Mouse (Mus musculus) forebrain, embryonic 11.5 days (tissue): ENCODE results near the gene Prdx1. TPM values are rescaled to one million over a fixed set of nuclear protein-coding genes. Genes with fewer than 3 reads are reported as not detected.

Experiments used
- ATAC-seq: fragments of 200-750 bp; cut with Nextera tagmentation; replicated peaks from 2 replicates; pipeline ENCODE4 v1.8.0; 2017; ENCODE audit warnings: moderate TSS enrichment; ENCODE audit not compliant: low FRiP score
- DNase-seq: peaks from one replicate; pipeline ENCODE4 v3.0.0-alpha.2; 2017; ENCODE audit warnings: low spot score
- H3K27ac ChIP-seq: fragments of 300-500 bp; sonication (generic); 2 replicates; pipeline ENCODE4 v1.5.1; 2014; ENCODE audit warnings: low read depth, low read length
- H3K27me3 ChIP-seq: fragments of 300-500 bp; sonication (generic); 2 replicates; pipeline ENCODE4 v1.6.1; 2014; ENCODE audit warnings: mild to moderate bottlenecking, low read length, mixed read lengths; ENCODE audit not compliant: control insufficient read depth, insufficient read depth
- H3K36me3 ChIP-seq: fragments of 300-500 bp; sonication (generic); 2 replicates; pipeline ENCODE4 v1.6.1; 2014; ENCODE audit warnings: mild to moderate bottlenecking, low read length, moderate library complexity, mixed read lengths; ENCODE audit not compliant: control insufficient read depth, insufficient read depth
- H3K4me1 ChIP-seq: fragments of 300-500 bp; sonication (generic); replicated peaks from 2 replicates; pipeline ENCODE4 v1.6.1; 2014; ENCODE audit warnings: low read length, mixed read lengths; ENCODE audit not compliant: control insufficient read depth, insufficient read depth
- H3K4me2 ChIP-seq: fragments of 300-500 bp; sonication (generic); 2 replicates; pipeline ENCODE4 v1.6.1; 2014; ENCODE audit warnings: low read depth, mild to moderate bottlenecking, low read length, moderate library complexity, mixed read lengths; ENCODE audit not compliant: severe bottlenecking
- H3K4me3 ChIP-seq: fragments of 300-500 bp; sonication (generic); 2 replicates; pipeline ENCODE4 v1.5.1; 2014; ENCODE audit warnings: low read depth, low read length
- H3K9ac ChIP-seq: fragments of 300-500 bp; sonication (generic); 2 replicates; pipeline ENCODE4 v1.6.1; 2014; ENCODE audit warnings: low read length
- H3K9me3 ChIP-seq: fragments of 300-500 bp; sonication (generic); 2 replicates; pipeline ENCODE4 v1.6.1; 2016; ENCODE audit warnings: low read length, mixed read lengths; ENCODE audit not compliant: control insufficient read depth
- WGBS: fragments of 180-500 bp; shearing (Covaris S2); extraction: QIAGEN DNeasy Blood & Tissue Kit; methylation state at CpG from one replicate; pipeline ENCODE4 v1.1.7; 2014; 5-methylcytosine and 5-hydroxymethylcytosine counted together
- polyA plus RNA-seq: library from polyadenylated mRNA; unstranded; fragments of >200 nt; fragmentation: Nextera tagmentation; extraction: Ambion mirVana; gene quantifications from 2 replicates; pipeline ENCODE4 v1.2.1, GENCODE M21; 2014

The Prdx1 gene
- polyA plus RNA-seq, 1 experiment from 2014 or later, result 1,079 TPM

GRCm38 (mm10) chr4:116738972-116739751 is 53.8 kb downstream of the Prdx1 start:
- 92% methylated on average over 9 of the region's 9 CpGs for WGBS
- H3K27me3 ChIP-seq, result no peaks in the 10 kb centered on the region
- H3K9me3 ChIP-seq, result no peaks in the 10 kb centered on the region
- H3K4me2 ChIP-seq, result no peak overlapping the region
- no peaks in the 10 kb centered on the region for H3K36me3 ChIP-seq
- H3K4me3 ChIP-seq, result no peak overlapping the region
- no peaks in the 10 kb centered on the region for H3K4me1 ChIP-seq
- H3K9ac ChIP-seq, result no peak overlapping the region
- no peak for ATAC-seq
- H3K27ac ChIP-seq, result no peak overlapping the region
- DNase-seq, result no peak

- Histone ChIP-seq H3K9me3 (no peaks in the 10 kb centered on the region), H3K4me1 (no peaks in the 10 kb centered on the region), H3K9ac (no peak overlapping the region), H3K27me3 (no peaks in the 10 kb centered on the region), H3K27ac (no peak overlapping the region), H3K4me3 (no peak overlapping the region), H3K4me2 (no peak overlapping the region), H3K36me3 (no peaks in the 10 kb centered on the region)
- ATAC-seq (no peak), DNase-seq (no peak)
- WGBS, result 91% methylated on average over 2 of the region's 2 CpGs
Measured at GRCm38 (mm10) chr4:116749750-116750149, 64.4 kb downstream of the Prdx1 start.

Other genes with a start within 250 kb of the Prdx1 start
- gene Mast2, start 221.4 kb upstream of the Prdx1 start, polyA plus RNA-seq, result 37.6 and 44.1 TPM in 2 replicates
- 8.1 and 8.8 TPM in 2 replicates for gene Ipp, start 178.0 kb upstream of the Prdx1 start, polyA plus RNA-seq
- 30.3 and 30.7 TPM in 2 replicates for gene Tmem69, start 129.6 kb upstream of the Prdx1 start, polyA plus RNA-seq
- gene Gpbp1l1, start 127.9 kb upstream of the Prdx1 start, polyA plus RNA-seq, result 35.7 and 38.1 TPM in 2 replicates
- gene Ccdc17, start 88.9 kb upstream of the Prdx1 start, polyA plus RNA-seq, result 2.6 and 3.5 TPM in 2 replicates
- gene Nasp, start 57.6 kb upstream of the Prdx1 start, polyA plus RNA-seq, result 342 and 352 TPM in 2 replicates
- gene Akr1a1, start 33.9 kb upstream of the Prdx1 start, polyA plus RNA-seq, result 501 and 559 TPM in 2 replicates
- 33.6 and 33.9 TPM in 2 replicates for gene Mmachc, start 22.9 kb downstream of the Prdx1 start, polyA plus RNA-seq
- gene Ccdc163, start 23.0 kb downstream of the Prdx1 start, polyA plus RNA-seq, result 33.5 and 33.7 TPM in 2 replicates
- 8.6 TPM in 2 replicates for gene Tesk2, start 35.4 kb downstream of the Prdx1 start, polyA plus RNA-seq
- 34.3 and 37.0 TPM in 2 replicates for gene Toe1, start 122.1 kb downstream of the Prdx1 start, polyA plus RNA-seq
- 20.3 and 20.9 TPM in 2 replicates for gene Mutyh, start 122.2 kb downstream of the Prdx1 start, polyA plus RNA-seq
- 1.5 and 1.6 TPM in 2 replicates for gene Hpdl, start 136.2 kb downstream of the Prdx1 start, polyA plus RNA-seq
- gene Zswim5, start 191.8 kb downstream of the Prdx1 start, polyA plus RNA-seq, result 10.9 and 12.4 TPM in 2 replicates